Mouse (Mus musculus) erythroid progenitor cell, adult 5-6 weeks (primary cell): ENCODE results near the gene Trmt13. TPM values are rescaled to one million over a fixed set of nuclear protein-coding genes. Genes with fewer than 3 reads are reported as not detected.
"Not testable (repeated sequence)": the region's sequence is repeated elsewhere in the genome, so short reads cannot be mapped to it uniquely, and the experiment has no call there.

Experiments used
- ATAC-seq: replicated peaks from 2 replicates; pipeline ENCODE4 v1.8.0; 2016; ENCODE audit warnings: moderate number of reproducible peaks, mild to moderate bottlenecking, moderate TSS enrichment, inconsistent platforms; ENCODE audit not compliant: poor library complexity, low FRiP score, severe bottlenecking
- total RNA-seq, 2 experiments: library from RNA; stranded (forward) in 1 of 2; stranded (reverse) in 1 of 2; fragments of 150-400 nt in 1 of 2; fragments of 186-747, 209-891 nt in 1 of 2; gene quantifications; 2 replicates each; pipeline versions ENCODE4 v1.2.3 to v1.2.4; 2015 to 2017; ENCODE audit warnings: low replicate concordance in 2 of 2

The Trmt13 gene
- total RNA-seq, 2 experiments from 2014 or later, result 4.2 to 22.0 TPM

DNA sequence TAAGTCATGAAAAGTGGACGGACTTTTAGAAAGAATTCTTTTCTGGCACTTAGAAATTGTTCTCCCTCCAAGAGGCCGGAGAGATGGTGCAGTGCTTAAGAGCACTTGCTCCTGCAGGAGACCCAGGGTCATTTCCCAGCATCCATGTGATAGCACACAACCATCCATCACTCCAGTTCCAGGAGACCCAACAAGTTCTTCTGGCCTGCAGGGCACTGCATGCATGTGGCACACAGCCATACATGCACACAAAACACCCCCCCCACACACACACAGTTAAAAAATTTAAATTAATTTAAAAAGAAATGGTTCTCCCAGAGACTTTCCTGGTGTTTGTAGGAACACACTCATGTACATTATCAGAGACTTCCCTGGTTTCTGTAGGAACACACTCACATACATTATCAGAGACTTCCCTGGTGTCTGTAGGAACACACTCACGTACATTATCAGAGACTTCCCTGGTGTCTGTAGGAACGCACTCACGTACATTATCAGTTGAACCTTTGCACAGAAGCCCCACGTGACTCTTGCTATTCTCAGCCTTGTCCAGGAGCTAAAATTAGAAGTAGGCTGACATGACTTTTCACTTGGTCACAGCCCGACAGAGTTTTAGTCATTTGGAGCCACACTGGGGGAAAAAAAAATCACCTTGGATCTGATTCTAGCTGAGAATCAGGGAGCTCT lies 51.8 kb downstream of the Trmt13 start, which contains the start of gene Lrrc39:
Gene Lrrc39, plus strand, starts transcription at position 566 of the 687 bp plus-strand sequence.
- ATAC-seq, result peak; percentile 97

GRCm38 (mm10) chr3:116561315-116561714 lies 53.1 kb downstream of the Trmt13 start:
- not testable (repeated sequence) for ATAC-seq

- no peak for ATAC-seq
These were observed 63.0 kb downstream of the Trmt13 start for GRCm38 (mm10) chr3:116551362-116551761.

DNA sequence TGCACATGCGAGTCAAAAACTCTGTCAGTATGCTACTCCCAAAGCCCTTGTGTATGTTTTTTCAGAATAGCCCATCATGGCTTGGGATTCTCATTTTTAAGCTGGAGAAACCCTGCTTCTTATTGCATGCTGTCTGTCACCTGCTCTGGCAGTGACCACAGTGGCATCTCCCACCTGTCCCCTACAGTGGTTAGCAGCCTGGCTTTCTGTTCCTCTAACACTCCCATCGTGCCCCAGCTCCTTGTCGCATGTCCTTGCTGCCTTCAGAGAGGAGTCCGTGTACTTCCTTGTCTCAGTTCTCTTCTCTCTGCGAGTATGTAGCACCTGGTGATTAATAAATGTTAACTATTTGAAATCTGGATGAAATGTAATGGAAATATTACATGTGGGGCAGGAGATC lies 67.0 kb downstream of the Trmt13 start:
- ATAC-seq, result no peak

DNA sequence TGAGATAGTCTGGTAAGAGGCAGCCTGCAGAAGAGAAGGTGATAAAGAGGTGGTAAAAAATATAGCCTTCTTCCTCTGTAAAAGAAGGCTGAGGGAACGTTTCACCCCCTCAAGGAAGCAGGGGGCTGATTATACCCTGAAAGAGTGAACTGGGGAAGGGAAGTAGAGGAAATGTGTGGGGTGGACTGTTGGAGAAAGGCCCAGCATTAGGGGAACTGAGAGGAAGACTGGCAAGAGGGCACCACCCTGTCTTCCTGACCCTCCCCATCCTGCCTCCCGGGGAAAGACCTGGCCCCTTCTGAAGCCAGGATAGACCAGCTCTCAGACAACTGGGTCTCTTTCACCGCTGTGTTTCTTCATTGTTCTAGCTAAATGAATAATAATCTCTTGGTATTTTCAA lies 71.9 kb downstream of the Trmt13 start:
- ATAC-seq, result no peak

- ATAC-seq, result 0 out of 2 replicates have a peak, but pooled peaks have one; percentile 21
These were observed 72.3 kb downstream of the Trmt13 start for GRCm38 (mm10) chr3:116542070-116542469.

GRCm38 (mm10) chr3:116537200-116537573 lies 77.2 kb downstream of the Trmt13 start:
- ATAC-seq, result no peak

DNA sequence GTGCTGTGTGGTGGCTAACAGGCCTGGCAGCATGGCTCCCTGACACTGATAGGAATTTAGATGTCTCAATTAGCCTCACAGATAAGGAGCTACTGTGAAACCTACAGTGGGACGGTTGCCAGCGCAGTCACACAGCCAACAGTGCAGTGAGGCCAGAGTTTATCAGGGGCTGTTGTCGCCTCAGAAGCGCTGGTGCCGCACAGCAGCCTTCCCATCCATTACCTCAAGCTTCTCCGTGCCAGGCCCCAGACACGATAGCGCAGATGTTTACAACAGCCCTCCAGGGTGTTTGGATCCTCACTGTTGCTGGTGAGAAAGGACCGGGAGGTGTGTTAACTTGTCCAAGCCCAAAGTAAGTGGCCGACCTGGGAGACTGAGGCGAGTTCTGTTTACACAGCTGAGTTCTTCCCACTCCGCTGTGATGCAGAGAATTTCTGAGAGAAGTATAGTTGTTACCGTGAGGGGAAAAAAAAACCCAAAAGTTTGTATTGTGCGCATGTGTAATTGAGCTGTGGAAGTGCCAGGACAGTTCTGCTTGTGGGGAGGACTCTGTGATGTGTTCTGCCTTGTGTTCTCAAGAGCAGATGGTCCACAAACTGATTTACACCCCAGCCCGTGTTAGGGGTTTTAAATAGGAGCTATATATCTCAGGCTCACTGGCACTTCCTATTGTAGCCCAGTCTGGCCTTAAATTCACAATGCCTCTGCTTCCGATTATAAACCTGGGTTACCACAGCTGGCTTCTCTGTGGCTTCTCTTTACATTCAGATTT lies 77.8 kb downstream of the Trmt13 start:
- peak; percentile 90 for ATAC-seq

Other genes with a start within 250 kb of the Trmt13 start
- gene Cdc14a, start 190.6 kb downstream of the Trmt13 start, total RNA-seq (2015; ENCODE audit: low replicate concordance), result 18.4 and 25.6 TPM in 2 replicates
- 23.5 and 28.5 TPM in 2 replicates for gene Cdc14a, start 190.6 kb downstream of the Trmt13 start, total RNA-seq (2017; ENCODE audit: low replicate concordance)
- gene Rtca, start 106.4 kb downstream of the Trmt13 start, total RNA-seq (2015; ENCODE audit: low replicate concordance), result 16.8 and 19.1 TPM in 2 replicates
- gene Rtca, start 106.4 kb downstream of the Trmt13 start, total RNA-seq (2017; ENCODE audit: low replicate concordance), result 9.0 and 10.9 TPM in 2 replicates
- 0.72 and 1.7 TPM in 2 replicates for gene Dbt, start 101.5 kb downstream of the Trmt13 start, total RNA-seq (2015; ENCODE audit: low replicate concordance)
- 0.53 and 3.0 TPM in 2 replicates for gene Dbt, start 101.5 kb downstream of the Trmt13 start, total RNA-seq (2017; ENCODE audit: low replicate concordance)
- 19.5 and 37.7 TPM in 2 replicates for gene Lrrc39, start 51.6 kb downstream of the Trmt13 start, total RNA-seq (2015; ENCODE audit: low replicate concordance)
- gene Lrrc39, start 51.6 kb downstream of the Trmt13 start, total RNA-seq (2017; ENCODE audit: low replicate concordance), result 18.2 and 21.9 TPM in 2 replicates
- gene Sass6, start 19.6 kb downstream of the Trmt13 start, total RNA-seq (2015; ENCODE audit: low replicate concordance), result 62.7 and 75.9 TPM in 2 replicates
- gene Sass6, start 19.6 kb downstream of the Trmt13 start, total RNA-seq (2017; ENCODE audit: low replicate concordance), result 118 and 120 TPM in 2 replicates
- 23.8 and 27.2 TPM in 2 replicates for gene Mfsd14a, start 48.1 kb upstream of the Trmt13 start, total RNA-seq (2015; ENCODE audit: low replicate concordance)
- 40.2 and 42.2 TPM in 2 replicates for gene Mfsd14a, start 48.1 kb upstream of the Trmt13 start, total RNA-seq (2017; ENCODE audit: low replicate concordance)
- gene Gm43191, start 66.7 kb upstream of the Trmt13 start, total RNA-seq (2015; ENCODE audit: low replicate concordance), result not detected in 2 replicates
- not detected in 2 replicates for gene Gm43191, start 66.7 kb upstream of the Trmt13 start, total RNA-seq (2017; ENCODE audit: low replicate concordance)
- 15.9 and 19.8 TPM in 2 replicates for gene Slc35a3, start 98.2 kb upstream of the Trmt13 start, total RNA-seq (2015; ENCODE audit: low replicate concordance)
- 28.3 and 37.6 TPM in 2 replicates for gene Slc35a3, start 98.2 kb upstream of the Trmt13 start, total RNA-seq (2017; ENCODE audit: low replicate concordance)
- gene Agl, start 193.6 kb upstream of the Trmt13 start, total RNA-seq (2015; ENCODE audit: low replicate concordance), result 3.4 and 9.7 TPM in 2 replicates
- gene Agl, start 193.6 kb upstream of the Trmt13 start, total RNA-seq (2017; ENCODE audit: low replicate concordance), result 1.0 and 2.9 TPM in 2 replicates
- 15.9 and 23.5 TPM in 2 replicates for gene Frrs1, start 244.9 kb upstream of the Trmt13 start, total RNA-seq (2015; ENCODE audit: low replicate concordance)
- 9.6 and 16.8 TPM in 2 replicates for gene Frrs1, start 244.9 kb upstream of the Trmt13 start, total RNA-seq (2017; ENCODE audit: low replicate concordance)